ENCODE assay signal across 7 mouse cellular contexts in genomic region chr2:106649686-106650570, GRCm38 (mm10). TPM values are rescaled to one million over a fixed set of nuclear protein-coding genes. Genes with fewer than 3 reads are reported as not detected.
DNase-seq lines count a peak whose midpoint lies in the region; ATAC-seq lines count a peak whose summit lies in the region.

No protein-coding gene starts in this region.

- H3K27ac ChIP-seq in brown adipose tissue, adult 24 weeks (replicated peaks; ENCODE audit: low read depth, low read length) = no peak overlapping the region
- 0 out of 2 replicates have a peak overlapping the region, but pooled peaks have one; percentile 52 for H3K27ac ChIP-seq in embryonic facial prominence, embryonic 11.5 days (replicated peaks; ENCODE audit: low read depth, low read length)

- H3K27me3 ChIP-seq in embryonic facial prominence, embryonic 11.5 days (ENCODE audit: control insufficient read depth, insufficient read depth, low read length) = no peaks in the 10 kb centered on the region

- intact Hi-C loops in left cerebral cortex, postnatal 25 days (cut with DNase I) = loop anchor here (5.0 kb wide), 1 partner anchor 138 kb away; no protein-coding TSS in a partner anchor

- H3K9me3 ChIP-seq in embryonic facial prominence, embryonic 11.5 days (replicated peaks; ENCODE audit: control insufficient read depth, low read length) = no peaks in the 10 kb centered on the region

- no peaks in the 10 kb centered on the region for H3K36me3 ChIP-seq in embryonic facial prominence, embryonic 11.5 days (replicated peaks; ENCODE audit: control insufficient read depth, insufficient read depth, low read depth, low read length)

- peak; percentile 92 for DNase-seq in embryonic facial prominence, embryonic 11.5 days (ENCODE audit: low spot score)
- DNase-seq in heart, adult 18-20 months = peak; percentile 83 to 86
- peak; percentile 70 for DNase-seq in kidney, adult 11 months
- DNase-seq in left cerebral cortex, postnatal 25 days (ENCODE audit: low spot score in 2 of 2) = peak; percentile 81 to 94
- DNase-seq in right cerebral cortex, postnatal 25 days = peak; percentile 75

- WGBS in embryonic facial prominence, embryonic 11.5 days = 6% methylated on average over 25 of the region's 25 CpGs

- H3K4me3 ChIP-seq in brown adipose tissue, adult 24 weeks (ENCODE audit: insufficient read depth, low read depth, low read length) = peak overlapping the region; percentile 70
- H3K4me3 ChIP-seq in embryonic facial prominence, embryonic 11.5 days (ENCODE audit: low read depth, low read length) = peak overlapping the region; percentile 30

- H3K4me2 ChIP-seq in embryonic facial prominence, embryonic 11.5 days (ENCODE audit: low read depth, low read length) = peak overlapping the region; percentile 21

- peak; percentile 97 for ATAC-seq in embryonic facial prominence, embryonic 11.5 days (replicated peaks; ENCODE audit: insufficient number of reproducible peaks, low FRiP score, low TSS enrichment, low read depth)
- peak; percentile 99 for ATAC-seq in megakaryocyte progenitor cell, adult 5-6 weeks (replicated peaks; ENCODE audit: poor library complexity)

- no peaks in the 10 kb centered on the region for H3K4me1 ChIP-seq in brown adipose tissue, adult 24 weeks (ENCODE audit: control insufficient read depth, insufficient read depth, insufficient read length, low read length)
- 0 out of 2 replicates have a peak, but pooled peaks cover 2% of the 10 kb centered on the region for H3K4me1 ChIP-seq in embryonic facial prominence, embryonic 11.5 days (ENCODE audit: control insufficient read depth, insufficient read depth, low read length)

- peak overlapping the region; percentile 29; the same call in 1 of the 2 replicates for H3K9ac ChIP-seq in embryonic facial prominence, embryonic 11.5 days (replicated peaks; ENCODE audit: low read length)

RNA-seq across cellular contexts. Expression of gene Mpped2, which starts 43.1 kb away (rescaled TPM):
- 2.7 and 3.0 TPM in 2 replicates for polyA plus RNA-seq in brown adipose tissue, adult 24 weeks (2012; ENCODE audit: insufficient read depth, insufficient read length, missing spikeins)
- 102 and 108 TPM in 2 replicates for polyA plus RNA-seq in embryonic facial prominence, embryonic 11.5 days (2014; fragmentation: Nextera tagmentation; extraction: Ambion mirVana)
- 10 to 100 TPM; 18.1 to 18.9 TPM for total RNA-seq in heart, adult 18-20 months (2021)
- total RNA-seq in left cerebral cortex, postnatal 25 days (2021) = 10 to 100 TPM; 30.6 to 34.6 TPM
- total RNA-seq in megakaryocyte progenitor cell, adult 5-6 weeks (2015) = 0.25 and 1.3 TPM in 2 replicates
- total RNA-seq in megakaryocyte progenitor cell, adult 5-6 weeks (2017) = 0.30 TPM in 1 of 2 replicates, not detected in the other

Comparison
In these comparisons a context has a peak if more than half of its experiments do, and no peak if none do; other contexts are left out.
1. RNA of gene Mpped2, which starts 43.1 kb away (total RNA-seq): 30.6 to 34.6 TPM in left cerebral cortex, postnatal 25 days and 18.1 to 18.9 TPM in heart, adult 18-20 months; 0.25 to 1.3 TPM in megakaryocyte progenitor cell, adult 5-6 weeks; every median in the first group is over 4 times any median in the second.
2. Peak in every context shown above with its lines, with median percentiles within 50 percentile points of each other: DNase-seq.